Mouse (Mus musculus): Measurements from ENCODE around the gene Slc23a3. TPM values are rescaled to one million over a fixed set of nuclear protein-coding genes. Genes with fewer than 3 reads are reported as not detected.

Slc23a3 gene
- total and polyA plus RNA-seq, 3 experiments = 0.22 to 1.5 TPM; not detected in 1

- no peaks in the 10 kb centered on the region for H3K36me3 ChIP-seq (replicated peaks)
- ATAC-seq (ENCODE audit: extremely low read depth, insufficient number of reproducible peaks, low FRiP score, poor library complexity, severe bottlenecking) (no peak), DNase-seq (ENCODE audit: low spot score) (no peak)
- H3K9me3 ChIP-seq (replicated peaks) = no peaks in the 10 kb centered on the region
- H3K4me3 ChIP-seq (ENCODE audit: low read depth, low read length) = peak overlapping the region; percentile 73
- no peaks in the 10 kb centered on the region for H3K27me3 ChIP-seq (ENCODE audit: insufficient read depth, low read length)
- peaks cover 20% of the 10 kb centered on the region for H3K4me1 ChIP-seq (ENCODE audit: insufficient read depth, low read depth, low read length)
- TF ChIP-seq GATA2 (IDR thresholded peaks at IDR 0.05; ENCODE audit: borderline replicate concordance, low read depth, low read length) (no peak), CTCF (IDR thresholded peaks at IDR 0.05; ENCODE audit: low read depth, low read length) (no peak), TAL1 (conservative IDR thresholded peaks at IDR 0.05; ENCODE audit: low read depth, low read length) (no peak)
Measured at GRCm38 (mm10) chr1:75125418-75125817, 8.3 kb downstream of the Slc23a3 start.

GRCm38 (mm10) chr1:75124346-75125321 lies 9.1 kb downstream of the Slc23a3 start, which contains the start of gene Nhej1:
Gene Nhej1, minus strand, starts transcription at chr1:75125200.
- ATAC-seq (ENCODE audit: extremely low read depth, insufficient number of reproducible peaks, low FRiP score, poor library complexity, severe bottlenecking) = peak; percentile 75
- Histone ChIP-seq H3K9me3 (replicated peaks) (no peaks in the 10 kb centered on the region), H3K4me1 (ENCODE audit: insufficient read depth, low read depth, low read length) (peaks cover 20% of the 10 kb centered on the region), H3K4me3 (ENCODE audit: low read depth, low read length) (peak within 1 kb of the TSS; percentile 73), H3K36me3 (replicated peaks) (no peaks in the 10 kb centered on the region), H3K27me3 (ENCODE audit: insufficient read depth, low read length) (no peaks in the 10 kb centered on the region)
- DNase-seq (ENCODE audit: low spot score) = peak; percentile 95
- peak; percentile 91 for TF ChIP-seq CTCF (IDR thresholded peaks at IDR 0.05; ENCODE audit: low read depth, low read length)
- TF ChIP-seq GATA1 (IDR thresholded peaks at IDR 0.05; ENCODE audit: borderline replicate concordance, low read length) = no peak
- no peak for TF ChIP-seq TAL1 (conservative IDR thresholded peaks at IDR 0.05; ENCODE audit: low read depth, low read length)
- TF ChIP-seq GATA2 (IDR thresholded peaks at IDR 0.05; ENCODE audit: borderline replicate concordance, low read depth, low read length) = no peak
- no peak for TF ChIP-seq POLR2AphosphoS5 (IDR thresholded peaks at IDR 0.05; ENCODE audit: insufficient replicate concordance, low read depth, low read length)

- no peaks in the 10 kb centered on the region for H3K36me3 ChIP-seq (replicated peaks)
- DNase-seq (ENCODE audit: low spot score) (no peak), ATAC-seq (ENCODE audit: extremely low read depth, insufficient number of reproducible peaks, low FRiP score, poor library complexity, severe bottlenecking) (no peak)
- no peak overlapping the region for H3K4me3 ChIP-seq (ENCODE audit: low read depth, low read length)
- no peaks in the 10 kb centered on the region for H3K9me3 ChIP-seq (replicated peaks)
- no peaks in the 10 kb centered on the region for H3K27me3 ChIP-seq (ENCODE audit: insufficient read depth, low read length)
- TF ChIP-seq GATA2 (IDR thresholded peaks at IDR 0.05; ENCODE audit: borderline replicate concordance, low read depth, low read length) = no peak
- no peak for TF ChIP-seq TAL1 (conservative IDR thresholded peaks at IDR 0.05; ENCODE audit: low read depth, low read length)
- no peak for TF ChIP-seq GATA1 (IDR thresholded peaks at IDR 0.05; ENCODE audit: borderline replicate concordance, low read length)
- peaks cover 20% of the 10 kb centered on the region for H3K4me1 ChIP-seq (ENCODE audit: insufficient read depth, low read depth, low read length)
Measured at GRCm38 (mm10) chr1:75122211-75122610, 11.5 kb downstream of the Slc23a3 start.

Other genes starting within 250 kb of the Slc23a3 start
Only the 20 nearest of the 21 such genes appear.
- not detected in 2 replicates for gene Cryba2, start 240.7 kb downstream of the Slc23a3 start, total RNA-seq (2014; fragmentation: Nextera tagmentation)
- not detected in 2 replicates for gene Cryba2, start 240.7 kb downstream of the Slc23a3 start, total RNA-seq (2017)
- gene Cryba2, start 240.7 kb downstream of the Slc23a3 start, polyA plus RNA-seq (2012) = not detected in 2 replicates
- not detected in 2 replicates for gene Cfap65, start 198.3 kb downstream of the Slc23a3 start, total RNA-seq (2014; fragmentation: Nextera tagmentation)
- gene Cfap65, start 198.3 kb downstream of the Slc23a3 start, total RNA-seq (2017) = 0.11 and 0.12 TPM in 2 replicates
- not detected in 2 replicates for gene Cfap65, start 198.3 kb downstream of the Slc23a3 start, polyA plus RNA-seq (2012)
- not detected in 2 replicates for gene Ihh, start 182.2 kb downstream of the Slc23a3 start, total RNA-seq (2014; fragmentation: Nextera tagmentation)
- gene Ihh, start 182.2 kb downstream of the Slc23a3 start, total RNA-seq (2017) = 0.17 and 0.27 TPM in 2 replicates
- 0.08 and 0.13 TPM in 2 replicates for gene Ihh, start 182.2 kb downstream of the Slc23a3 start, polyA plus RNA-seq (2012)
- 2.5 and 5.1 TPM in 2 replicates for gene Nhej1, start 8.7 kb downstream of the Slc23a3 start, total RNA-seq (2014; fragmentation: Nextera tagmentation)
- 12.3 and 12.4 TPM in 2 replicates for gene Nhej1, start 8.7 kb downstream of the Slc23a3 start, total RNA-seq (2017)
- 0.40 and 0.47 TPM in 2 replicates for gene Nhej1, start 8.7 kb downstream of the Slc23a3 start, polyA plus RNA-seq (2012)
- gene Cnppd1, start 8.8 kb upstream of the Slc23a3 start, total RNA-seq (2014; fragmentation: Nextera tagmentation) = 77.3 and 93.4 TPM in 2 replicates
- 140 and 143 TPM in 2 replicates for gene Cnppd1, start 8.8 kb upstream of the Slc23a3 start, total RNA-seq (2017)
- 83.2 and 105 TPM in 2 replicates for gene Cnppd1, start 8.8 kb upstream of the Slc23a3 start, polyA plus RNA-seq (2012)
- 85.7 and 93.8 TPM in 2 replicates for gene Retreg2, start 8.9 kb upstream of the Slc23a3 start, total RNA-seq (2014; fragmentation: Nextera tagmentation)
- gene Retreg2, start 8.9 kb upstream of the Slc23a3 start, total RNA-seq (2017) = 111 and 120 TPM in 2 replicates
- 101 and 112 TPM in 2 replicates for gene Retreg2, start 8.9 kb upstream of the Slc23a3 start, polyA plus RNA-seq (2012)
- 45.8 and 58.0 TPM in 2 replicates for gene Zfand2b, start 34.8 kb upstream of the Slc23a3 start, total RNA-seq (2014; fragmentation: Nextera tagmentation)
- 47.7 and 53.7 TPM in 2 replicates for gene Zfand2b, start 34.8 kb upstream of the Slc23a3 start, total RNA-seq (2017)
- gene Zfand2b, start 34.8 kb upstream of the Slc23a3 start, polyA plus RNA-seq (2012) = 21.0 and 24.2 TPM in 2 replicates
- gene Abcb6, start 46.5 kb upstream of the Slc23a3 start, total RNA-seq (2014; fragmentation: Nextera tagmentation) = 19.5 and 132 TPM in 2 replicates
- gene Abcb6, start 46.5 kb upstream of the Slc23a3 start, total RNA-seq (2017) = 25.0 and 28.1 TPM in 2 replicates
- gene Abcb6, start 46.5 kb upstream of the Slc23a3 start, polyA plus RNA-seq (2012) = 5.4 and 9.5 TPM in 2 replicates
- gene Ankzf1, start 58.3 kb upstream of the Slc23a3 start, total RNA-seq (2014; fragmentation: Nextera tagmentation) = 47.5 and 50.4 TPM in 2 replicates
- 57.4 and 69.3 TPM in 2 replicates for gene Ankzf1, start 58.3 kb upstream of the Slc23a3 start, total RNA-seq (2017)
- 17.0 and 22.9 TPM in 2 replicates for gene Ankzf1, start 58.3 kb upstream of the Slc23a3 start, polyA plus RNA-seq (2012)
- gene Atg9a, start 58.3 kb upstream of the Slc23a3 start, total RNA-seq (2014; fragmentation: Nextera tagmentation) = 40.0 and 46.2 TPM in 2 replicates
- 16.2 and 16.3 TPM in 2 replicates for gene Atg9a, start 58.3 kb upstream of the Slc23a3 start, total RNA-seq (2017)
- 34.2 and 47.5 TPM in 2 replicates for gene Atg9a, start 58.3 kb upstream of the Slc23a3 start, polyA plus RNA-seq (2012)
- gene Glb1l, start 76.9 kb upstream of the Slc23a3 start, total RNA-seq (2014; fragmentation: Nextera tagmentation) = 10.1 and 19.2 TPM in 2 replicates
- 11.0 and 12.5 TPM in 2 replicates for gene Glb1l, start 76.9 kb upstream of the Slc23a3 start, total RNA-seq (2017)
- 0.29 and 0.83 TPM in 2 replicates for gene Glb1l, start 76.9 kb upstream of the Slc23a3 start, polyA plus RNA-seq (2012)
- gene Stk16, start 76.9 kb upstream of the Slc23a3 start, total RNA-seq (2014; fragmentation: Nextera tagmentation) = 59.4 and 78.2 TPM in 2 replicates
- 70.7 and 72.6 TPM in 2 replicates for gene Stk16, start 76.9 kb upstream of the Slc23a3 start, total RNA-seq (2017)
- gene Stk16, start 76.9 kb upstream of the Slc23a3 start, polyA plus RNA-seq (2012) = 114 and 133 TPM in 2 replicates
- 201 and 287 TPM in 2 replicates for gene Tuba4a, start 86.0 kb upstream of the Slc23a3 start, total RNA-seq (2014; fragmentation: Nextera tagmentation)
- gene Tuba4a, start 86.0 kb upstream of the Slc23a3 start, total RNA-seq (2017) = 156 and 175 TPM in 2 replicates
- gene Tuba4a, start 86.0 kb upstream of the Slc23a3 start, polyA plus RNA-seq (2012) = 38.6 and 61.0 TPM in 2 replicates
- gene A630095N17Rik, start 98.2 kb upstream of the Slc23a3 start, total RNA-seq (2014; fragmentation: Nextera tagmentation) = not detected in 2 replicates
- gene A630095N17Rik, start 98.2 kb upstream of the Slc23a3 start, total RNA-seq (2017) = not detected in 2 replicates
- gene A630095N17Rik, start 98.2 kb upstream of the Slc23a3 start, polyA plus RNA-seq (2012) = not detected in 2 replicates
- 15.4 and 63.3 TPM in 2 replicates for gene Dnajb2, start 102.5 kb upstream of the Slc23a3 start, total RNA-seq (2014; fragmentation: Nextera tagmentation)
- gene Dnajb2, start 102.5 kb upstream of the Slc23a3 start, total RNA-seq (2017) = 13.9 and 15.6 TPM in 2 replicates
- 9.1 and 11.1 TPM in 2 replicates for gene Dnajb2, start 102.5 kb upstream of the Slc23a3 start, polyA plus RNA-seq (2012)
- gene Ptprn, start 130.6 kb upstream of the Slc23a3 start, total RNA-seq (2014; fragmentation: Nextera tagmentation) = not detected in 2 replicates
- gene Ptprn, start 130.6 kb upstream of the Slc23a3 start, total RNA-seq (2017) = 0.11 TPM in 1 of 2 replicates, not detected in the other
- gene Ptprn, start 130.6 kb upstream of the Slc23a3 start, polyA plus RNA-seq (2012) = 0.03 and 0.08 TPM in 2 replicates
- not detected in 2 replicates for gene Resp18, start 144.5 kb upstream of the Slc23a3 start, total RNA-seq (2014; fragmentation: Nextera tagmentation)
- gene Resp18, start 144.5 kb upstream of the Slc23a3 start, total RNA-seq (2017) = not detected in 2 replicates
- not detected in 2 replicates for gene Resp18, start 144.5 kb upstream of the Slc23a3 start, polyA plus RNA-seq (2012)
- gene Dnpep, start 184.1 kb upstream of the Slc23a3 start, total RNA-seq (2014; fragmentation: Nextera tagmentation) = 56.3 and 73.7 TPM in 2 replicates
- 38.7 and 47.2 TPM in 2 replicates for gene Dnpep, start 184.1 kb upstream of the Slc23a3 start, total RNA-seq (2017)
- 69.4 and 79.0 TPM in 2 replicates for gene Dnpep, start 184.1 kb upstream of the Slc23a3 start, polyA plus RNA-seq (2012)
- 12.9 and 19.0 TPM in 2 replicates for gene Des, start 226.4 kb upstream of the Slc23a3 start, total RNA-seq (2014; fragmentation: Nextera tagmentation)
- gene Des, start 226.4 kb upstream of the Slc23a3 start, total RNA-seq (2017) = 3.4 and 5.6 TPM in 2 replicates
- gene Des, start 226.4 kb upstream of the Slc23a3 start, polyA plus RNA-seq (2012) = 12.7 and 13.8 TPM in 2 replicates
- 1.9 and 7.7 TPM in 2 replicates for gene Speg, start 241.4 kb upstream of the Slc23a3 start, total RNA-seq (2014; fragmentation: Nextera tagmentation)
- 1.9 and 2.3 TPM in 2 replicates for gene Speg, start 241.4 kb upstream of the Slc23a3 start, total RNA-seq (2017)
- gene Speg, start 241.4 kb upstream of the Slc23a3 start, polyA plus RNA-seq (2012) = 10.3 and 12.6 TPM in 2 replicates

Measured in G1E (cell line).